Mouse (Mus musculus) forebrain, embryonic 12.5 days (tissue): ENCODE results near the gene Slx1b. TPM values are rescaled to one million over a fixed set of nuclear protein-coding genes. Genes with fewer than 3 reads are reported as not detected.

ENCODE experiments used
- ATAC-seq: fragments of 200-750 bp; cut with Nextera tagmentation; 2 replicates; pipeline ENCODE4 v1.8.0; 2017; ENCODE audit warnings: moderate TSS enrichment; ENCODE audit not compliant: low FRiP score
- H3K27ac ChIP-seq: fragments of 300-500 bp; sonication (generic); 2 replicates; pipeline ENCODE4 v1.5.1; 2016; ENCODE audit warnings: mild to moderate bottlenecking
- H3K27me3 ChIP-seq: fragments of 300-500 bp; sonication (generic); 2 replicates; pipeline ENCODE4 v1.6.1; 2016; ENCODE audit warnings: mild to moderate bottlenecking
- H3K36me3 ChIP-seq: fragments of 300-500 bp; sonication (generic); replicated peaks from 2 replicates; pipeline ENCODE4 v1.6.1; 2016; ENCODE audit warnings: mild to moderate bottlenecking
- H3K4me1 ChIP-seq: fragments of 300-500 bp; sonication (generic); 2 replicates; pipeline ENCODE4 v1.6.1; 2016
- H3K4me2 ChIP-seq: fragments of 300-500 bp; sonication (generic); 2 replicates; pipeline ENCODE4 v1.6.1; 2016; ENCODE audit warnings: mild to moderate bottlenecking, moderate library complexity
- H3K4me3 ChIP-seq: fragments of 300-500 bp; sonication (generic); replicated peaks from 2 replicates; pipeline ENCODE4 v1.5.1; 2016; ENCODE audit warnings: mild to moderate bottlenecking
- H3K9ac ChIP-seq: fragments of 300-500 bp; sonication (generic); 2 replicates; pipeline ENCODE4 v1.6.1; 2016; ENCODE audit warnings: mild to moderate bottlenecking
- H3K9me3 ChIP-seq: fragments of 300-500 bp; sonication (generic); 2 replicates; pipeline ENCODE4 v1.6.1; 2016
- WGBS: fragments of 180-500 bp; shearing (Covaris S2); methylation state at CpG from one replicate; pipeline ENCODE4 v1.1.7; 2016; 5-methylcytosine and 5-hydroxymethylcytosine counted together
- polyA plus RNA-seq: library from polyadenylated mRNA; unstranded; fragments of >200 nt; fragmentation: Nextera tagmentation; extraction: Ambion mirVana; gene quantifications from 2 replicates; pipeline ENCODE4 v1.2.1, GENCODE M21; 2016

Slx1b gene
- polyA plus RNA-seq, 1 experiment from 2014 or later, result 14.9 TPM

DNA sequence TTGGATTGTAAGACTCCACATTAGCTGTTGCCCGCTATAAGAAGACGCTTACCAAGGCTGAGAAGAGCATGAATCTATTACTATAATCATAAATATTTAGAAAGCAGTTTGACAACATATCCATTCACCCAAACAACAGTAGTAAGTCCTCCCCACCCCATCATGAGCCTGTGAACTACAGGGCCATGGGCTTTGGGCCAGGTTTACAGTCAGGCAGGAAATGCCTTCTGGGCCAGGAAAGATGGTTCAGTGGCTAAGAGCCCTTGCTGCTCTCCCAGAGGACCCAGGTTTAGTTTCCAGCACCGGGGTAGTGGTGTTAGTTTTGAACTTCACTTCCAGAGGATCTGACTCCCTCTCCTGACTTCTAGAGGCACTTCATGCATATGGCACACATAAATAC lies 22.0 kb upstream of the Slx1b start:
- no peaks in the 10 kb centered on the region for H3K36me3 ChIP-seq
- no peaks in the 10 kb centered on the region for H3K4me1 ChIP-seq
- H3K4me2 ChIP-seq, result no peak overlapping the region
- 89% methylated on average over 3 of the region's 3 CpGs for WGBS
- H3K9me3 ChIP-seq, result peaks cover 6% of the 10 kb centered on the region; the same call in 1 of the 2 replicates
- no peak overlapping the region for H3K27ac ChIP-seq
- H3K9ac ChIP-seq, result no peak overlapping the region
- no peaks in the 10 kb centered on the region for H3K27me3 ChIP-seq
- H3K4me3 ChIP-seq, result no peak overlapping the region
- no peak for ATAC-seq

DNA sequence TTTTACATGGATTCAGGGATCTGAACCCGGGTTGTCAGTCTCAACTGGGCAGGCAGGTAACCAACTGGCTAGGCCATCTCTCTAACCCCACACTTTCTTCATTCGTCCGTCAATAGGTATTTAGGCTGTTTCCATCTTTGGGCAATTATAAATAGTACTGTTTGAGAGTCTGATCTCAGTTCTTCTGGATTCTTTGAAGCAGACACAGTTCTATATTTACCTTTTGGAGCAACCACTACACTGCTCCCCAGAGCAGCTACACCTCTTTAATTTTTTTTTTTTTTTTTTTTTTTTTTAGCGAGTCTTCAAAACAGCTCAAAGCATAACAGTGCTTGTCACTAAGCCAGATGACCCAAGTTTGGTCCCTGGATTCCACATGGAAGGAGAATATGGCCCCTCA lies 20.1 kb upstream of the Slx1b start:
- Histone ChIP-seq H3K36me3 (no peaks in the 10 kb centered on the region), H3K9me3 (no peaks in the 10 kb centered on the region), H3K4me3 (no peak overlapping the region), H3K9ac (no peak overlapping the region), H3K27ac (no peak overlapping the region), H3K27me3 (no peaks in the 10 kb centered on the region), H3K4me2 (no peak overlapping the region), H3K4me1 (no peaks in the 10 kb centered on the region)
- WGBS, result 79% methylated on average over 4 of the region's 4 CpGs
- no peak for ATAC-seq

DNA sequence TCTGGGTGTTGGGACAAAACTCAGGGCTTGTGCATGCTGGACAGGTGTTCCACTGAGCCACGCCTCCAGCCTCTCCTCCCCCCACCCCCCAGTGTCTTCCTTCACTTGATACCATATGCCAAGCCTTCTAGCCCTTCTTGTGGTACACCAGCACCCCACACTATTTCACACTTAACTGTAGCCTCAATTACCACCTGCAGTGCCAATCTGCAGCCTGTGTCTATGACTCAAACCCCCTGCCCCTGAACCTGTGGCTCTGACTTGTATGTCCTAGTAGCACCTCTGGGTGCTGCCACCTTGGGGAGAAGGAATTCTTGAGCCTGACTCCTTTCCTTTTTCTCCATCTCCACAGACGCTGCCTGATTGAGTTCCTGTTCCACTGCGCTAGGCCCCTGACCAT lies 16.3 kb upstream of the Slx1b start:
- ATAC-seq, result no peak
- Histone ChIP-seq H3K27ac (no peak overlapping the region), H3K4me2 (no peak overlapping the region), H3K4me1 (no peaks in the 10 kb centered on the region), H3K36me3 (no peaks in the 10 kb centered on the region), H3K27me3 (peaks cover 9% of the 10 kb centered on the region; the same call in 1 of the 2 replicates), H3K4me3 (no peak overlapping the region), H3K9me3 (peaks cover 6% of the 10 kb centered on the region; the same call in 1 of the 2 replicates), H3K9ac (no peak overlapping the region)
- WGBS, result 91% methylated on average over 3 of the region's 3 CpGs

DNA sequence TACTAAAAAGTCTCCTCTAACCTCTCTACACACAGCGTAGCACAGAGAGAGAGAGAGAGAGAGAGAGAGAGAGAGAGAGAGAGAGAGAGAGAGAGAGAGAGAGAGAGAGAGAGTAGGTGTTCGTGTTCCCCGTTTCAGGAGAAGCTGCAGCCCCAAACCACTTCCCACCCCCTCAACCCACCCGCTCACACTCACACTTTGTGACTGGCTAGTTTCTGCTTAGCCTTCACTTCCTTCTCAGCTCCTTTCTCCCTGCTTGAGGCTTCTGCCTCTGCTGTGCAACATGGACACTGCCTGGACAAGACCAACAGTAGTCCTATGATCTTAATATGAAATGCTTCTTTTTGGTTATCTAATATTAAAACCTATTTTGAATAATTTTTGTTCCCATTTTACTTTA lies 14.7 kb upstream of the Slx1b start:
- WGBS, result 75% methylated on average over 4 of the region's 4 CpGs
- no peaks in the 10 kb centered on the region for H3K36me3 ChIP-seq

DNA sequence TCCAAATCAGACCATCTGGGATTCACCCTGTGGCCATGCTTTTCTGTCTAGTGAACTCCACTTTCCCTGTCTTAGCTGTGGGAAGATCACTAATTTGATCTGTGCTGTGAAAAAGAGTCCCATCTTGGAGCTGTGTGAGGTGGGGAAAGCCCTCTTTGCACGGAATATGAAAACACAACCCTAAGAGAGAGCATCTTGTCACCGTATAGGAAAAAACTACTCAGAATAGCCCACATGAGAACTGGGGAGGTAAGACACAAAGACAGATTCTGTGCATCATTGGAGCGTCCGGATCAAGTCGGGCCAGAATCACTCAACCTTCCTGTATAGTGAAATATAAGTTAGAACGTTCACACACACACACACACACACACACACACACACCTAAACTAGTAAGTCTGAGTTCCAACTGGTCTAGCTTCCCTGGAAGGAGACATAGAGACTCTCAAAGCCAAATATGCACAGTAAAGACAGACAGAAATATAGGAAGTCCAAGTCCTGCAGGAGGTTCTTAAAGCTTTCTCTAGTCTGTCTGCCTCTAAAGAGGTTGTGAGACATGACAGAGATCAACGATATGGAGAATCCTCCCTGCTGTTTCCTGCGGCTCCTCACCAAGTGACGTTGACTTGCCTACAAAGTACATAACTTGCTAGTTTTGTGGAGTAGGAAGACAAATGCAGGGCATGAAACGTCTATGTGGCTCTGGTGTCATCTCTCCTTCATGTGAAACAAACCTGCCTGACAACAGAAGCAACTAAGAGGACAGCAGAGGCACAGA lies 12.8 kb upstream of the Slx1b start:
- WGBS, result 84% methylated on average over 10 of the region's 10 CpGs
- no peak for ATAC-seq
- Histone ChIP-seq H3K9me3 (peaks cover 6% of the 10 kb centered on the region; the same call in 1 of the 2 replicates), H3K4me2 (no peak overlapping the region), H3K9ac (no peak overlapping the region), H3K27ac (no peak overlapping the region), H3K4me1 (peaks cover 16% of the 10 kb centered on the region), H3K36me3 (no peaks in the 10 kb centered on the region), H3K4me3 (no peak overlapping the region), H3K27me3 (peaks cover 26% of the 10 kb centered on the region)

More for the DNA sequence above, 14.7 kb upstream of the Slx1b start:
- Histone ChIP-seq H3K4me1 (no peaks in the 10 kb centered on the region), H3K4me3 (no peak overlapping the region), H3K9ac (no peak overlapping the region), H3K27ac (no peak overlapping the region), H3K9me3 (peaks cover 6% of the 10 kb centered on the region; the same call in 1 of the 2 replicates), H3K4me2 (no peak overlapping the region), H3K27me3 (peaks cover 20% of the 10 kb centered on the region)
- ATAC-seq, result no peak

DNA sequence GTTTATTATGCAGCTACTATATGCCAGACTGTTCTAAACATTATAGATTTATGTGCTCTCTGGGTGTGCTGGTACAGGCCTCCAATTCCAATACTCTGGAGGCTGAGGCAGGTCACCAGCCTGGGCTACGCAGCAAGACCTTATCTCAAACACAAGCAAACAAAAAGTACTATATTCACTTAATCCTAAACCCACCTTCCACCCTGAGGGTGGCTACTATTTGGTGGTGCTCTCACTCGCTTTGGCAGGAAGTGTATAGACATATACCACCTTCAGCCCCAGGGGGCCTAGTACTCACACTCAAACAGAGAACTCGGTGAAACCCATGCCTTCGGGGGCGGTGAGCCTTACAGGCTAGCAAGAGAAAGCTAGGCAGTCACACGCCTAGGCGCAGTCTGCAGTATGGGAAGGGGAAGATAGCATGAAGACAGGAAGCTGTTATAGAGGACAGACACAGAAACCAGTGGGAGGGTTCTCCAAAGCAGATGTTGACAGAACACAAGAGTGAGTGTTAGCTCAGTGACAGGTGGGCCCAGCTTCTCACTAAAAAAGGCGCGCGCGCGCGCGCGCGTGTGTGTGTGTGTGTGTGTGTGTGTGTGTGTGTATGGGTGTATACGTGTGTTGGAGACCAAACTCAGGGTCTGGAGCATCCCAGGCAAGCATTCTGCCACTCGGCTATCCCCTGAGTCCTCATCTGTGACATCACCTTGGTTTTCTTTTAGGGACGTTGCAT lies 12.0 kb upstream of the Slx1b start, which contains the start of gene Coro1a:
Gene Coro1a, minus strand, starts transcription at position 346 of the 733 bp plus-strand sequence.
- Histone ChIP-seq H3K36me3 (no peaks in the 10 kb centered on the region), H3K9ac (no peak within 1 kb of the TSS), H3K4me2 (no peak within 1 kb of the TSS), H3K4me3 (no peak within 1 kb of the TSS), H3K9me3 (peaks cover 6% of the 10 kb centered on the region; the same call in 1 of the 2 replicates), H3K4me1 (peaks cover 24% of the 10 kb centered on the region), H3K27me3 (peaks cover 33% of the 10 kb centered on the region), H3K27ac (no peak within 1 kb of the TSS)
- whole genome bisulfite sequencing, result 92% methylated on average over 19 of the region's 19 CpGs
- no peak for ATAC-seq

DNA sequence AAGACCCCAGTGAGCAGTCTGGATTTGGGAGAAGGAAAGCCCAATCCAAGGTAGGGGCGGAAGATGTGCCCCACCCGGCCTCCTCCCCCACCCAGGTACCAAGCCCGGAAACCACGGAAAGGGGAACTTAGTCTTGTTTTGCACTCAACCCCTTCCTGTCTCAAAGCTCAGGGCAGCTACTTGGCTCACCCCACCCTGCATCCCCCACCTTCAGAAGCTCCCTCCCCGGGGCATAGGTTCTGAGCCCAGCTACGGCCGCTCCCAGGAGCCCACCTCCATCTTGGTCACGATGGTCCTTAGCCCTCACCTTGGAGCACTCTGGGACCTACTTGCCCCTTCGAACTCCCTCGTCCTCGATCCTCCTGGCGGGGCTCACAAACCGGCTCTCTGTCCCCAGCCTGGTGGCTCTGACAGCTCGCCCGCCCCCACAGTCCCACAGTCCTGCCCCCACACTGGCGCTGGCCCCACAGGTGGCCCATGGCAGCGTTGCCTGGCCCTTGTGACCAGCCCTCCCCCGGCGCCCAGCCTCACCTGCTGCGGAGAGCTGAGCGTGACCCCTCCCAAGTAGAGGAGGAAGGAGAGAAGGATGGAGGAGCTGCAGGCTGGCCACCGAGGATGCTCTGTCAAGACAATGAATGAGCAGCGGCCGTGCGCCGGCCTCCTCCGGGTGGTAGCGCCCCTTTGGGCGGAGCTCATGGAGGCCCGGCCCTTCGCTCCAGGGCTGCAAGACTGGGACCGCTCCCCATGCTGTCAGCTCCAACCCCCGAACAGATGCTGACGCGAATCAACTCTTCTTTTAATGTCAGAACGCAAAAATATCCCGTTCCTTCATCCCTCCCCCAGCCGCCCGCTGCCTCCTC lies 8.8 kb upstream of the Slx1b start:
- Histone ChIP-seq H3K9ac (peak overlapping the region; percentile 81), H3K4me1 (peaks cover 39% of the 10 kb centered on the region), H3K27me3 (peaks cover 40% of the 10 kb centered on the region), H3K4me2 (peak overlapping the region; percentile 95), H3K27ac (peak overlapping the region; percentile 37; the same call in 1 of the 2 replicates), H3K4me3 (peak overlapping the region; percentile 62), H3K36me3 (peaks cover 14% of the 10 kb centered on the region), H3K9me3 (peaks cover 5% of the 10 kb centered on the region; the same call in 1 of the 2 replicates)
- WGBS, result under 1% methylated on average over 39 of the region's 39 CpGs
- ATAC-seq, result peak; percentile 86

DNA sequence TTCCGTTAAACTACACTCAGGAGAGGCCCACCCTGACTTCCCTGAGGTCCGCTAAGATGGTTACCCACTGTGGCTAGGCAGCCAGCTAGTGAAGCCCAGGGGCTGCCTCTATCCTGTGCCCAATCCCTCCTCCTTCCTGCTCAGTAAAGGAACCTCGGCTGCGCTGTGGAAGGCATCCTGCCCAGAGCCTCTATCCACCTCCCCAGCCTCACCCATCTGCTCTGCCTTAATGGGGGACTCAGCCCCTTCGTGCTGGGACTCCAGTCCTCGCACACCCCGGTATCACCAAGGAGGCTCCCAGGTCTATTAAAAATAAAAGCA lies 8.1 kb upstream of the Slx1b start:
- peaks cover 39% of the 10 kb centered on the region for H3K4me1 ChIP-seq
- peak overlapping the region; percentile 95 for H3K4me2 ChIP-seq
- H3K9me3 ChIP-seq, result no peaks in the 10 kb centered on the region
- WGBS, result 12% methylated on average over 7 of the region's 7 CpGs
- no peak overlapping the region; the same call in 1 of the 2 replicates for H3K27ac ChIP-seq
- H3K36me3 ChIP-seq, result peaks cover 20% of the 10 kb centered on the region
- H3K27me3 ChIP-seq, result peaks cover 36% of the 10 kb centered on the region
- peak; percentile 4; the same call in 1 of the 2 replicates for ATAC-seq
- H3K9ac ChIP-seq, result peak overlapping the region; percentile 81; the same call in 1 of the 2 replicates
- H3K4me3 ChIP-seq, result peak overlapping the region; percentile 62

DNA sequence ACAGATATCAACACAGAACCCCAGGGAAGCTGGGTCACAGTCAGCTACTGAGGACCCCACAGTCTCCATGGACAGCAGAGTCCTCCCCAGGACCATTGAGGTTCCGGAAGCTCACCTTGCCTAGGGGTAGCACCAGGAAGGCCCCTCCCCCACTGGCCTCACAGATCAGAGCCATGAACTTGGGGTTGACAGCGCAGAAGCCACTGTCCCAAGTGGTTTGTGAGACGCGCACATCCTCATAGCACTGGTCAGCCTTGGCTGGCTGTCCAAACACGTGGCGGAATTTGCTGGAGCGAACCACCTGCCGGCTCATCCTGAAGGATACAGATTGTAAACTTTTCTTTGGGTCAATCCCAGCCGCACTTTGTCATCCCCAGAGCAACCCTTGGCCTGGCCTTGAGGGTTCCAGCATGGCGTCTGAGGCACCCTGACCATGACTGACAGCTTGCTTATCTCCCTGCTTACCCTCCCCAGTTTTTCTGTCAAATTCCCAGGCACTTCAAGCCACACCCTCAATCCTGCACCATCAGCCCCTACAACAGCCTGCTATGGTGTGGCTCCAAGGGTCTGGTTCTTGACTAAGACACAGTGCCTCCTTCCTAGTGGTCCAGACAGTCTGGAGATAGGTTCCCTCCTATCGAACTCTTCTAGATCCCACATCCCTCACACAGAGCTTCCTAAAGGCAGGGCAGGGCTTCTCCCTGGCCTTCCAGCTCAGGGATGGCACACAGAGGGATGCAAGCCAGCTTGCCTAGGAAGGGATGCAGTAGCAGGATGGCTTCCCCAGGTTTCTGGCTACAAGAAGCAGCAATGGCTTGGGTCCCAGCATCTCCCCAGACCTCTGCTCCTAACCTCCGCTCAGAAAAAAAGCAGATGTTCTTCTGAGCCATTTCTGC lies 7.5 kb upstream of the Slx1b start:
- Histone ChIP-seq H3K9me3 (no peaks in the 10 kb centered on the region), H3K4me3 (peak overlapping the region; percentile 62), H3K27ac (no peak overlapping the region; the same call in 1 of the 2 replicates), H3K4me1 (peaks cover 39% of the 10 kb centered on the region), H3K27me3 (peaks cover 30% of the 10 kb centered on the region; the same call in 1 of the 2 replicates), H3K9ac (peak overlapping the region; percentile 81; the same call in 1 of the 2 replicates), H3K36me3 (peaks cover 21% of the 10 kb centered on the region), H3K4me2 (peak overlapping the region; percentile 95)
- ATAC-seq, result no peak
- 80% methylated on average over 12 of the region's 12 CpGs for WGBS

DNA sequence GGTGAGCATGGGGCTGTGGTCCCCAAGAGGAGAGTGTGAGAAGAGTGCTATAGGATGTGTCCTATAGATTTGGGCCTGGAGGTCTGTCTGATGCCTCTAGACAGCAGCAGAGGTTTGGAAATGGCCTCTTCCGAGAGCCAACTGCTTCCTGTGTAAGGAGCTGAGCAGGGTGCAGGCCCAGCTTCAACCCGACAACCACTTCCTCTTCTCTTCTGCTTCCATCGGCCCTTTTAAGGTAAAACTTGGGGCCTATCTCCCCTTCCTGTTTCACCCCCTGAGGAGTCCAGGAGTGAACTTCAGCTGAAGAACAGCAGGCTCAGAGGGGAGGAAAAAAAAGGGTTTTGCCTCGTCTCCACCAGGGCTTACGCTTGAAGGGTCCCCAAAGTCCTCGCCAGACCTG lies 6.8 kb upstream of the Slx1b start:
- Histone ChIP-seq H3K9ac (no peak overlapping the region), H3K27ac (no peak overlapping the region), H3K36me3 (peaks cover 21% of the 10 kb centered on the region), H3K9me3 (no peaks in the 10 kb centered on the region), H3K4me2 (peak overlapping the region; percentile 95), H3K4me3 (no peak overlapping the region), H3K4me1 (peaks cover 41% of the 10 kb centered on the region), H3K27me3 (peaks cover 30% of the 10 kb centered on the region; the same call in 1 of the 2 replicates)
- 82% methylated on average over 6 of the region's 6 CpGs for WGBS
- no peak for ATAC-seq
